Mouse (Mus musculus): ENCODE data around the gene Ccnl1. TPM values are rescaled to one million over a fixed set of nuclear protein-coding genes. Genes with fewer than 3 reads are reported as not detected.

Ccnl1 gene
- 100 to 1,000 TPM; 634 to 684 TPM for total RNA-seq (2023)

GRCm38 (mm10) chr3:65958102-65958839 lies at the start of gene Ccnl1:
Gene Ccnl1, minus strand, starts transcription at chr3:65958249.

